Mouse (Mus musculus) liver, embryonic 12.5 days (tissue): ENCODE measurements around the gene Syngr1. TPM values are rescaled to one million over a fixed set of nuclear protein-coding genes. Genes with fewer than 3 reads are reported as not detected.

Experiments
- ATAC-seq: fragments of 200-750 bp; cut with Nextera tagmentation; 2 replicates; pipeline ENCODE4 v1.8.0; 2017; ENCODE audit warnings: moderate number of reproducible peaks, mild to moderate bottlenecking, moderate library complexity
- H3K27ac ChIP-seq: fragments of 300-500 bp; sonication (generic); 2 replicates; pipeline ENCODE4 v1.5.1; 2016; ENCODE audit warnings: mild to moderate bottlenecking
- H3K27me3 ChIP-seq: fragments of 300-500 bp; sonication (generic); replicated peaks from 2 replicates; pipeline ENCODE4 v1.6.1; 2016; ENCODE audit warnings: mild to moderate bottlenecking, moderate library complexity
- H3K36me3 ChIP-seq: fragments of 300-500 bp; sonication (generic); 2 replicates; pipeline ENCODE4 v1.6.1; 2016; ENCODE audit warnings: mild to moderate bottlenecking, moderate library complexity
- H3K4me1 ChIP-seq: fragments of 300-500 bp; sonication (generic); 2 replicates; pipeline ENCODE4 v1.6.1; 2016
- H3K4me2 ChIP-seq: fragments of 300-500 bp; sonication (generic); 2 replicates; pipeline ENCODE4 v1.6.1; 2016; ENCODE audit warnings: mild to moderate bottlenecking, moderate library complexity
- H3K4me3 ChIP-seq: fragments of 300-500 bp; sonication (generic); 2 replicates; pipeline ENCODE4 v1.5.1; 2016; ENCODE audit warnings: mild to moderate bottlenecking, moderate library complexity
- H3K9ac ChIP-seq: fragments of 300-500 bp; sonication (generic); 2 replicates; pipeline ENCODE4 v1.6.1; 2016; ENCODE audit warnings: mild to moderate bottlenecking, moderate library complexity
- H3K9me3 ChIP-seq: fragments of 300-500 bp; sonication (generic); replicated peaks from 2 replicates; pipeline ENCODE4 v1.6.1; 2016; ENCODE audit warnings: mild to moderate bottlenecking, moderate library complexity
- WGBS: fragments of 180-500 bp; shearing (Covaris S2); methylation state at CpG from one replicate; pipeline ENCODE4 v1.1.7; 2016; ENCODE audit not compliant: insufficient replicate concordance; 5-methylcytosine and 5-hydroxymethylcytosine counted together
- polyA plus RNA-seq: library from polyadenylated mRNA; unstranded; fragments of >200 nt; fragmentation: Nextera tagmentation; extraction: Ambion mirVana; gene quantifications from 2 replicates; pipeline ENCODE4 v1.2.1, GENCODE M21; 2016

The Syngr1 gene
- polyA plus RNA-seq, 1 experiment from 2014 or later = 21.9 TPM

- Histone ChIP-seq H3K36me3 (peaks cover 100% of the 10 kb centered on the region), H3K27me3 (no peaks in the 10 kb centered on the region), H3K4me1 (peaks cover 18% of the 10 kb centered on the region), H3K27ac (no peak overlapping the region), H3K9ac (no peak overlapping the region), H3K4me2 (no peak overlapping the region), H3K9me3 (no peaks in the 10 kb centered on the region), H3K4me3 (no peak overlapping the region)
- ATAC-seq = no peak
- WGBS = 88% methylated on average over 22 of the region's 22 CpGs
Measured at GRCm38 (mm10) chr15:80157197-80157943, 66.2 kb downstream of the Syngr1 start.

GRCm38 (mm10) chr15:80158001-80158706 is 67.0 kb downstream of the Syngr1 start:
- no peak overlapping the region for H3K4me3 ChIP-seq
- H3K27me3 ChIP-seq = no peaks in the 10 kb centered on the region
- ATAC-seq = no peak
- H3K27ac ChIP-seq = no peak overlapping the region
- no peak overlapping the region for H3K9ac ChIP-seq
- no peaks in the 10 kb centered on the region for H3K9me3 ChIP-seq
- H3K4me1 ChIP-seq = peaks cover 18% of the 10 kb centered on the region
- H3K4me2 ChIP-seq = no peak overlapping the region
- WGBS = 78% methylated on average over 5 of the region's 5 CpGs
- peaks cover 95% of the 10 kb centered on the region for H3K36me3 ChIP-seq

GRCm38 (mm10) chr15:80158707-80159090 is 67.6 kb downstream of the Syngr1 start:
- Histone ChIP-seq H3K4me3 (no peak overlapping the region), H3K27ac (0 out of 2 replicates have a peak overlapping the region, but pooled peaks have one; percentile 49), H3K27me3 (no peaks in the 10 kb centered on the region), H3K36me3 (peaks cover 94% of the 10 kb centered on the region), H3K4me2 (no peak overlapping the region), H3K4me1 (peaks cover 18% of the 10 kb centered on the region), H3K9me3 (no peaks in the 10 kb centered on the region), H3K9ac (no peak overlapping the region)
- 68% methylated on average over 4 of the region's 4 CpGs for WGBS
- no peak for ATAC-seq

- Histone ChIP-seq H3K4me3 (no peak overlapping the region), H3K27ac (peak overlapping the region; percentile 49; the same call in 1 of the 2 replicates), H3K36me3 (peaks cover 87% of the 10 kb centered on the region), H3K9ac (no peak overlapping the region), H3K4me1 (peaks cover 18% of the 10 kb centered on the region), H3K27me3 (no peaks in the 10 kb centered on the region), H3K9me3 (no peaks in the 10 kb centered on the region), H3K4me2 (no peak overlapping the region)
- 56% methylated on average over 8 of the region's 8 CpGs for WGBS
- ATAC-seq = peak; percentile 65
Measured at GRCm38 (mm10) chr15:80159286-80159901, 68.3 kb downstream of the Syngr1 start.

GRCm38 (mm10) chr15:80160223-80160622 is 69.1 kb downstream of the Syngr1 start:
- peaks cover 19% of the 10 kb centered on the region for H3K4me1 ChIP-seq
- H3K27me3 ChIP-seq = no peaks in the 10 kb centered on the region
- peaks cover 79% of the 10 kb centered on the region for H3K36me3 ChIP-seq
- WGBS = 82% methylated on average over 13 of the region's 13 CpGs
- H3K27ac ChIP-seq = peak overlapping the region; percentile 46; the same call in 1 of the 2 replicates
- no peak for ATAC-seq
- H3K9ac ChIP-seq = no peak overlapping the region
- no peak overlapping the region for H3K4me2 ChIP-seq
- H3K9me3 ChIP-seq = no peaks in the 10 kb centered on the region
- no peak overlapping the region for H3K4me3 ChIP-seq

GRCm38 (mm10) chr15:80160726-80161125 is 69.6 kb downstream of the Syngr1 start:
- Histone ChIP-seq H3K4me1 (peaks cover 21% of the 10 kb centered on the region), H3K9ac (no peak overlapping the region), H3K4me2 (no peak overlapping the region), H3K27ac (no peak overlapping the region), H3K9me3 (no peaks in the 10 kb centered on the region), H3K27me3 (no peaks in the 10 kb centered on the region), H3K4me3 (no peak overlapping the region), H3K36me3 (peaks cover 74% of the 10 kb centered on the region)
- ATAC-seq = no peak
- 86% methylated on average over 4 of the region's 4 CpGs for WGBS

- Histone ChIP-seq H3K27me3 (no peaks in the 10 kb centered on the region), H3K9me3 (no peaks in the 10 kb centered on the region), H3K4me3 (no peak overlapping the region), H3K4me2 (no peak overlapping the region), H3K9ac (no peak overlapping the region), H3K27ac (no peak overlapping the region), H3K36me3 (peaks cover 69% of the 10 kb centered on the region), H3K4me1 (peaks cover 21% of the 10 kb centered on the region)
- no peak for ATAC-seq
- whole genome bisulfite sequencing = 82% methylated on average over 3 of the region's 3 CpGs
Measured at GRCm38 (mm10) chr15:80161199-80161598, 70.1 kb downstream of the Syngr1 start.

- Histone ChIP-seq H3K27me3 (0 out of 2 replicates have a peak, but pooled peaks cover 8% of the 10 kb centered on the region), H3K9ac (no peak overlapping the region), H3K9me3 (no peaks in the 10 kb centered on the region), H3K4me1 (peaks cover 21% of the 10 kb centered on the region), H3K36me3 (peaks cover 56% of the 10 kb centered on the region), H3K27ac (no peak overlapping the region), H3K4me3 (no peak overlapping the region), H3K4me2 (no peak overlapping the region)
- no peak for ATAC-seq
- WGBS = 74% methylated on average over 4 of the region's 4 CpGs
Measured at GRCm38 (mm10) chr15:80162401-80162964, 71.3 kb downstream of the Syngr1 start.

- H3K36me3 ChIP-seq = peaks cover 49% of the 10 kb centered on the region
- H3K4me3 ChIP-seq = no peak overlapping the region
- no peak overlapping the region for H3K4me2 ChIP-seq
- no peaks in the 10 kb centered on the region for H3K9me3 ChIP-seq
- H3K27ac ChIP-seq = no peak overlapping the region
- ATAC-seq = no peak
- H3K4me1 ChIP-seq = peaks cover 20% of the 10 kb centered on the region
- 87% methylated on average over 11 of the region's 11 CpGs for WGBS
- peaks cover 16% of the 10 kb centered on the region; the same call in 1 of the 2 replicates for H3K27me3 ChIP-seq
- H3K9ac ChIP-seq = no peak overlapping the region
Measured at GRCm38 (mm10) chr15:80163274-80163673, 72.1 kb downstream of the Syngr1 start.

- no peak overlapping the region for H3K4me3 ChIP-seq
- H3K4me1 ChIP-seq = peaks cover 16% of the 10 kb centered on the region
- H3K9me3 ChIP-seq = no peaks in the 10 kb centered on the region
- H3K27me3 ChIP-seq = peaks cover 18% of the 10 kb centered on the region; the same call in 1 of the 2 replicates
- no peak overlapping the region for H3K27ac ChIP-seq
- ATAC-seq = no peak
- WGBS = 83% methylated on average over 4 of the region's 4 CpGs
- no peak overlapping the region for H3K9ac ChIP-seq
- H3K4me2 ChIP-seq = no peak overlapping the region
- H3K36me3 ChIP-seq = peaks cover 44% of the 10 kb centered on the region
Measured at GRCm38 (mm10) chr15:80163716-80164115, 72.6 kb downstream of the Syngr1 start.

- no peak overlapping the region for H3K4me2 ChIP-seq
- WGBS = 47% methylated on average over 5 of the region's 5 CpGs
Measured at GRCm38 (mm10) chr15:80165396-80165795, 74.3 kb downstream of the Syngr1 start.

More at GRCm38 (mm10) chr15:80165396-80165795, 74.3 kb downstream of the Syngr1 start:
- Histone ChIP-seq H3K27ac (no peak overlapping the region), H3K9me3 (no peaks in the 10 kb centered on the region), H3K9ac (no peak overlapping the region), H3K4me3 (no peak overlapping the region), H3K27me3 (peaks cover 35% of the 10 kb centered on the region), H3K36me3 (peaks cover 27% of the 10 kb centered on the region), H3K4me1 (0 out of 2 replicates have a peak, but pooled peaks cover 3% of the 10 kb centered on the region)
- no peak for ATAC-seq
